Mouse (Mus musculus): ENCODE data around the gene Syt2.

Syt2 gene

GRCm38 (mm10) chr1:134772821-134773220 is 126.3 kb downstream of the Syt2 start:
- DNase-seq (ENCODE audit: low read depth, low spot score): no peak

GRCm38 (mm10) chr1:134773256-134773655 is 126.8 kb downstream of the Syt2 start:
- no peak for DNase-seq (ENCODE audit: low read depth, low spot score)

GRCm38 (mm10) chr1:134774247-134774646 is 127.8 kb downstream of the Syt2 start:
- no peak for DNase-seq (ENCODE audit: low read depth, low spot score)

- no peak for DNase-seq (ENCODE audit: low read depth, low spot score)
Observed at GRCm38 (mm10) chr1:134774728-134775287, 128.3 kb downstream of the Syt2 start.

- no peak for DNase-seq (ENCODE audit: low read depth, low spot score)
Observed at GRCm38 (mm10) chr1:134775631-134776030, 129.2 kb downstream of the Syt2 start.

- no peak for DNase-seq (ENCODE audit: low read depth, low spot score)
Observed at GRCm38 (mm10) chr1:134777201-134777885, 130.9 kb downstream of the Syt2 start.

GRCm38 (mm10) chr1:134777936-134778548 is 131.6 kb downstream of the Syt2 start:
- no peak for DNase-seq (ENCODE audit: low read depth, low spot score)

GRCm38 (mm10) chr1:134782797-134783196 is 136.3 kb downstream of the Syt2 start:
- no peak for DNase-seq (ENCODE audit: low read depth, low spot score)

GRCm38 (mm10) chr1:134783958-134784357 is 137.5 kb downstream of the Syt2 start:
- no peak for DNase-seq (ENCODE audit: low read depth, low spot score)

GRCm38 (mm10) chr1:134784481-134784880 is 138.0 kb downstream of the Syt2 start:
- no peak for DNase-seq (ENCODE audit: low read depth, low spot score)

- no peak for DNase-seq (ENCODE audit: low read depth, low spot score)
Observed at GRCm38 (mm10) chr1:134784911-134785310, 138.4 kb downstream of the Syt2 start.

GRCm38 (mm10) chr1:134788096-134788495 is 141.6 kb downstream of the Syt2 start:
- peak; percentile 45 for DNase-seq (ENCODE audit: low read depth, low spot score)

GRCm38 (mm10) chr1:134790716-134791439 is 144.4 kb downstream of the Syt2 start:
- no peak for DNase-seq (ENCODE audit: low read depth, low spot score)

- no peak for DNase-seq (ENCODE audit: low read depth, low spot score)
Observed at GRCm38 (mm10) chr1:134791456-134791855, 145.0 kb downstream of the Syt2 start.

GRCm38 (mm10) chr1:134796076-134796475 is 149.6 kb downstream of the Syt2 start:
- no peak for DNase-seq (ENCODE audit: low read depth, low spot score)

- DNase-seq (ENCODE audit: low read depth, low spot score): no peak
Observed at GRCm38 (mm10) chr1:134796536-134796935, 150.1 kb downstream of the Syt2 start.

- DNase-seq (ENCODE audit: low read depth, low spot score): no peak
Observed at GRCm38 (mm10) chr1:134801758-134802157, 155.3 kb downstream of the Syt2 start.

GRCm38 (mm10) chr1:134803286-134804117 is 157.0 kb downstream of the Syt2 start:
- peak; percentile 16 for DNase-seq (ENCODE audit: low read depth, low spot score)

- DNase-seq (ENCODE audit: low read depth, low spot score): peak; percentile 28
Observed at GRCm38 (mm10) chr1:134804373-134804772, 157.9 kb downstream of the Syt2 start.

GRCm38 (mm10) chr1:134805471-134805870 is 159.0 kb downstream of the Syt2 start:
- no peak for DNase-seq (ENCODE audit: low read depth, low spot score)
